Mouse (Mus musculus) left cerebral cortex, postnatal 36 days (tissue): ENCODE results near the gene Gm36864. TPM values are rescaled to one million over a fixed set of nuclear protein-coding genes. Genes with fewer than 3 reads are reported as not detected.
"Not testable (repeated sequence)": the region's sequence is repeated elsewhere in the genome, so short reads cannot be mapped to it uniquely, and the experiment has no call there.

Experiments
- DNase-seq, 2 experiments: peaks; one replicate each; pipeline ENCODE4 v3.0.0; 2021 to 2022; ENCODE audit warnings: low spot score in 2 of 2, mixed read lengths in 1 of 2
- intact Hi-C: fragments of 180-260 bp; cut with DNase I; formaldehyde crosslinking; loops from one replicate; pipeline ENCODE4 v1.15.1; 2025
- total RNA-seq, 2 experiments: library from RNA; stranded (reverse); gene quantifications; 2 replicates each; pipeline ENCODE4 v1.2.3; 2021

Gm36864 gene
- not detected for total RNA-seq

DNA sequence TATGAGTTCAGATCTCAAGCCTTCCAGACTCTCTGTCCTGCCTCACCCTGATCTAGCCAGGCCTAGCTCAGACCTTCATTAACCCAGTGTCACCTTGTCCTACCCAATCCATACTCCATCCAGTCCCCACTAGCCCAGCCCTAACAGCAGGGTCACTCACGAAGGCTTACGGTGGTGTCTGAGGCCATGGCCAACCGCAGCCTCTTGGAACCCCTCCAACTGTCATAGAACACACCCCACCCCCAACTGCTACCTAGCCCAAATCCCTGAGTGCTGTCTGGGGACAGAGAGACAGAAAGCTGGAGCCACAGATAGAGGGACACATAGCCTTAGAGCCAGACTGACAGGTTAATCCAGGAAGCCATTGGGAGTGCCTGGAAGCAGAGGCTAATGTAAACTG is at the start of gene Gm36864:
Gene Gm36864 (plus strand): TSS at position 269 of the 400 bp plus-strand sequence.
- DNase-seq, result no peak
- intact Hi-C loops, result no loop called here

DNA sequence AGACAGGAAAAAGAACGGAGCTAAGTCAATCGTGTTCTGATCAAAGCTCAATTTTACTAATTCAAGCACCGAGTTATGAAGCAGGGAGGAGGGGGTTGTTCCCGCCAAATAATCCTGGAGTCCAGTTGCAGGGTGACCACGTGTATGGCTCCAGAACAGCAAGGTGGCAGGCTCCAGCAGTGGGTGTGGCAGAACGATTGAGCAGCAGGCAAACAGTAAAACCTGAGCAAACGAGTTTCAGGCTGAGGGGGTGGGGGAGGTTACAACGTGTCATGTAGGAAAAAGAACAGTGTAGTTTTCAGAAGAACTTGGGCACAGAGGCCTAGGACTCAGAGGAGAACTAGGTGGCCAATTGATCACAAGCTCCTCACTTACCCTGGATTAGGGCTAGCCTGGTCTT is 49.5 kb upstream of the Gm36864 start:
- DNase-seq, intact Hi-C loops: not testable (repeated sequence)

DNA sequence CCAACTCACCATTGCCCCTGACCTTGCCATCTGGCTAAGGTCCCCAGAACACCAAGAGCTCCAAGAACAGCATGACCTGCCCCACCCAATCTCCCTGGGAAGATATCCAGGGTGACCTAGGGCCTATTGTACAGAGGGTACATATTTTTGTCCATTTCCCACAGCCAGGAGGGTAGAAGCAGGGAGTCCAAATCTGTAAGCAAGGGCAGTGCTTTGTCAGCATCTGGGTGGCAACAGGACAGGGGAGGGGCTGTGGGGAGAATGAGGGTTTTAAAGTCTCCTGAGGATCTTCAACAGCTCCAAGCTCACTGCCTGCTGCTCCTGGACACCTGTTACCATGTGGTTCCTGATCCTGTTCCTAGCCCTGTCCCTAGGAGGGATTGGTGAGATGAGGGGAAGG is 48.0 kb upstream of the Gm36864 start, which contains the start of gene Klk1b24:
Gene Klk1b24 (plus strand): TSS at position 301 of the 400 bp plus-strand sequence.
- DNase-seq, intact Hi-C loops: not testable (repeated sequence)

DNA sequence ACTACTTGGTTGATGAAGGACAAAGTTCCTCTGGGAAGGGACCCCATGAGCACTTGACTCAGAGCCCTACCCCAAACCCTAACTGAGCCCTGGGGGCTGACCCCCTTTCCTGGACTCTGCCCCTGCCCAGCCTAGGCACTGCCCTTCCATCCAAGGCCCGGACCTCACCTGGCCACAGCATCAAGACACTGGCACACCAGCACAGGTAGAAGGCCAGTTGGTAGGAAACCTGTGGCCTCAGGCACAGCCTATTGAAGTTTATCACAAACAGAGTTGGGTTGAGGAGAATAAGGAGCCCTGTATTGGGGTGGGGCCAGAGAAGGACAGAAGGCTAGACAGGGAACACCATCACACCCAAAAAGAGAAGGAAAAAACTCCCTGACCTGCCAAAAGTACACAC is 42.5 kb upstream of the Gm36864 start:
- intact Hi-C loops, DNase-seq: not testable (repeated sequence)

DNA sequence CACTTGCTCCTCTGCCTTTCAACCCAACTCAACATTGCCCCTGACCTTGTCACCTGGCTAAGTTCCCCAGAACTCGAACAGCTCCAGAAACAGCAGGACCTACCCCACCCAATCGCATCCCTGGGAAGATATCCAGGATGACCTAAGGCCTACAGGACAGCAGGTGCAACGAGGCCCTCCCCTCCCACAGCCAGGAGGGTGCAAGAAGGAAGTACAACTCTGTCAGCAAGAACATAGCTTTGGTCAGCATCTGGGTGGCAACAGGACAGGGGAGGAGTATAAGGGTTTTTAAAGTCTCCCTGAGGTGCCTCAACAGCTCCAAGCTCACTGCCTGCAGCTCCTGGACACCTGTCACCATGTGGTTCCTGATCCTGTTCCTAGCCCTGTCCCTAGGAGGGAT is 38.1 kb upstream of the Gm36864 start, which contains the start of gene Klk1b3:
Gene Klk1b3 (plus strand): TSS at position 301 of the 400 bp plus-strand sequence.
- DNase-seq, result no peak
- intact Hi-C loops, result no loop called here

DNA sequence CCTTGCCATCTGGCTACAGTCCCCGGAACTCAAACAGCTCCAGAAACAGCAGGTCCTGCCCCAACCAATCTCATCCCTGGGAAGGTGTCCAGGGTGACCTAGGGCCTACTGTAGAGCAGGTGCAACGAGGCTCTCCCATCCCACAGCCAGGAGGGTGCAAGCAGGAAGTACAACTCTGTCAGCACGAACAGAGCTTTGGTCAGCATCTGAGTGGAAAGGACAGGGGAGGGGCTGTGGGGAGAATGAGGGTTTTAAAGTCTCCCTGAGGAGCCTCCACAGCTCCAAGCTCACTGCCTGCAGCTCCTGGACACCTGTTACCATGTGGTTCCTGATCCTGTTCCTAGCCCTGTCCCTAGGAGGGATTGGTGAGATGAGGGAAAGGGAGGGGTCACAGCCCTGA is 28.8 kb upstream of the Gm36864 start, which contains the start of gene Klk1b4:
Gene Klk1b4 (plus strand): TSS at position 301 of the 400 bp plus-strand sequence.
- intact Hi-C loops, DNase-seq: not testable (repeated sequence)

DNA sequence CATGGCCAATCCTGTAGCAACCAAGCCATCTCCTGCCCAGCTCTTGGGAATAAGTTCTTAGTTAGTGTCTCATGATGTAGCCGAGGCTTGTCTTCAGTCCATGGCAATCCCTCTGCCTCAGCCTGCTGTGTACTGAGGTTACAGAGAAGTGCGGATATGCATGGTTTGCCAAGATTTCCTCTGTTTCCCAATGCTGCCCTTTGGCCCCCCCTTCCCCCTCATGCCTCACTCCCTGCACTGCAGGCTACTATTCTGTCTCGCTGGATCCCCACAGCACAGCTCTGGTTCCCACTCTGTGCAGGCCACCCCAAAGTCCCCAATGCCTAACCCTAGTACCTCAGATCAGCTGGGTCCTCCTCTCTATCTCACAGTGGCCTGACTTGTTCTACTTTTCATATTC is 27.7 kb upstream of the Gm36864 start:
- intact Hi-C loops, result no loop called here
- no peak for DNase-seq

DNA sequence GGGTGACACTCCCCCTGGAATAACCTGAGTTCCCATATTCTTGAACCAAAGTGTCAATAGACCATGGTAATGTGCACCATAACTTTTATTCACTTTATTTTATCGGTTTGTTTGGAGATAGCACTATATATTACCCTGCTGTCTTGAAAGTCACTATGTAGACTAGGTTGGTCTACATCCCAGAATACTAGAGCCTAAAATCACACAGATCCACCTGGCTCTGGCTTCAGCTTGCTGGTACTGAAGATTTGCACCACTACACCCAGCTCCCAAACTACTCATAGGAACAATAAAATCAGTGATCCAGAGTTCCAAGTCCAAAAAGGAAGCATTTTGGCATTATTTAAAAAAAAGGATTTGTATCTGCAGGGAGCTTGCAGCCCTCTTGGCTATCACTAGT is 20.3 kb upstream of the Gm36864 start, which contains the start of gene Klk1b5:
Gene Klk1b5 (plus strand): TSS at position 301 of the 400 bp plus-strand sequence.
- no peak for DNase-seq
- intact Hi-C loops, result no loop called here

DNA sequence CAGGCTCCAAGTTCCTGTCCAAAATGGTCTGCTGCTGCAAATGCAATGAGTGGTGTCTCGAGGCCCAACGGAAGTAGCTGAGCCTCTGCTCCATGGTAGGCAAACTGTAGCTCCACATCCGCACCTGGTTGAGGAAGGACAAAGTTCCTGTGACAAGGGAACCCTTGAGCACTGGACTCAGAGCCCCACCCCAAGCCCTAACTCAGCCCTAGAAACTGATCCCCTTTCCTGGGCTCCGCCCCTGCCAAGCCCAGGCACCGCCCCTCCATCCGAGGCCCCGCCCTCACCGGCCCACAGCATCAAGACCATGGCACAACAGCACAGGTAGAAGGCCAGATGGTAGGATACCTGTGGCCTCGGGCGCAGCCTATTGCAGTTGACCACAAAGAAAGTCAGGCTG is 14.4 kb upstream of the Gm36864 start:
- DNase-seq, intact Hi-C loops: not testable (repeated sequence)

DNA sequence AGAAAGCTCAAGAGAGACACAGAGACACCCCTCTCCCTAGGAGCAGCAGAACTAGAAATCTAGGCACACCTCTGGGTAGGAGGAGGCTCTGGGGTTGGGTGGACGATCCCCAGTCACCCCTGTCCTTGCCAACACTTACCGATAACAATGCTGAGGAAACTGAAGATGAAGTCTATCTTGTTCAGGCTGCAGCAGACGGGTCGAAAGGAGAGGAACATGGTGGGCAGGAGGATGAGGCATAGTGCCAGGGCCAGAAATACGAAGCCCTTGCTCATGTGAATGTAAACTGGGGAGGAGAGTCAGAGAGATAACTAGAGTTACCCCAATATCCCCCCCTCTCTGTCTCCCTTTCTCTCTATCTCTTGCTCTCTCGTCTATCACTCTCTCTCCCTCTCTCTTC is 13.6 kb upstream of the Gm36864 start:
- DNase-seq, intact Hi-C loops: not testable (repeated sequence)

DNA sequence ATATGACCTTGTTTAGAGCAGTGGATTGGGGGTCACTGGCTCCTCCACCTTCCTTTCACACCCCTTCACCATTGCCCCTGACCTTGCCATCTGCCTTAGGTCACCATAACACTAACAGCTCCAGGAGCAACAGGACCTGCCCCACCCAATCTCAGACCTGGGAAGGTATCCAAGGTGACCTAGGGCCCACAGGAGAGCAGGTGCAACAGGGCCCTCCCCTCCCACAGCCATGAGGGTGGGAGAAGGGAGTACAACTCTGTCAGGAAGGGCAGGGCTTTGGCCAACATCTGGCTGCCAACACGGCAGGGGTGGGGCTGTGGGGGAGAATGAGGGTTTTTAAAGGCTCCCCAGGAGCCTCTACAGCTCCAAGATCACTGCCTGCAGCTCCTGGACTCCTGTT is 10.9 kb upstream of the Gm36864 start, which contains the start of gene Klk1:
Gene Klk1 (plus strand): TSS at position 285 of the 400 bp plus-strand sequence.
- DNase-seq, result no peak
- intact Hi-C loops, result no loop called here

DNA sequence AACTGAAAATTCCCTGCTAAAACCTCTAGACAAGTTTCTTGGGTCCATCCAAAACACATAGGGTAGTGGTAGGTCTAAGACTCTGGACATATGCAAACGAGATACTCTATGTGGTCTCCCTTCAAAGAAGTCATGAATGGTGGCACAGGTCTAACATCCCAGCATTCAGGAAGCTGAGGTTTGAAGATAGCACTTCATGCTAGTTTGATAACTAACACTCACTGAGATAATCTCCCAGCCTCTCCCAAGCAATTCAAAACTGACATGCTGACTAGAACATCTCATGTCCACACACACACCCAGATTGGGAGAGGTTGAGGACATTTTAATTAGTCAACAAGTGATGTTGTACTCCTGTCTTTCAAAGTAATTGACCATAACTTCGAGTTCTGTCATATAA is 3.9 kb downstream of the Gm36864 start:
- intact Hi-C loops, result no loop called here
- DNase-seq, result no peak

DNA sequence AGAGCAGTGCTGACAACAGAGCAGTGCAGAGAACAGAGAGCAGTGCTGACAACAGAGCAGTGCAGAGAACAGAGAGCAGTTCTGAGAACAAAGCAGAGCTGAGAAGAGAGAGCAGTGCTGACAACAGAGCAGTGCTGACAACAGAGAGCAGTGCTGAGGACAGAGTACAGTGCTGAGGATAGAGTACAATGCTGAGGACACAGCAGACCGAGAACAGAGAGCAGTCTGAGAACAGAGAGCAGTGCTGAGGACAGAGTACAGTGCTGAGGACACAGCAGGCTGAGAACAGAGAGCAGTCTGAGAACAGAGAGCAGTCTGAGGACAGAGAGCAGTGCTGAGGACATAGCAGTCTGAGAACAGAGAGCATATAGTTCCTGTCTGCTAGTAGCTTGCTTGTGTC is 4.7 kb downstream of the Gm36864 start:
- intact Hi-C loops, result no loop called here
- no peak for DNase-seq

DNA sequence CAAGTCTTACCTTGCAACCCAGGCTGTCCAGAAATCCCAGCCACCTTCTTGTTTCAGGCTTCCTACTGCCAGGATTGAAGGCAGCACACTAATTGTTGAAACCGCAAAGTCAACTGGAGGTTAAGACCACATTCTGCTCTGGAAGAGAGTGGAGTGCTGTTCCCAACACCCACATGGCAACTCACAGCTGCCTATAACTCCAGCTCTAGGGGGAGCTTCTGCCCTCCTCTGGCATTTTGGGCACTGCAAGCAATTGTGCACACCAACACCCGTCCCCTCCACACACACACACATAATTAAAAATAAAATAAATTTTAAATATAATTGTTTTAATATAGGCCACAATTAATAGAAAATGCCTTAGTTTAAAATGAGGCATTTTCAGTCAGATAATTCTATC is 5.2 kb downstream of the Gm36864 start:
- intact Hi-C loops, result no loop called here
- no peak for DNase-seq

DNA sequence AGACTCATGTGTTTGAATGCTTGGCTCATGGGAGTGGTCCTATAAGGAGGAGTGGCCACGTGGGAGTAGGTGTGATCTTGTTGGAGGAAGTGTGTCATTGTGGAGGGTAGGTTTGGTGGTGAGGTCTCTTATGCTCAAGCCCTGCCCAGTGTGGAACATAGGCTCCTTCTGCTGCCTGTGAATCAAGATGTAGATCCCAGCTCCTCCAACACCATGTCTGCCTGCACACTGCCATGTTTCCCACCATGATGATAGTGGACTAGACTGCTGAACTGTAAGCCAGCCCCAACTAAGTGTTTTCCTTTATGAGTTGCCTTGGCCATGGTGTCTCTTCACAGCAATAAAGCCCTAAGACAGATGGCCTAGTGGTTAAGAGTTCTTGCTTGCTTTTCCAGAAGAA is 8.1 kb downstream of the Gm36864 start:
- DNase-seq, result no peak
- intact Hi-C loops, result no loop called here

DNA sequence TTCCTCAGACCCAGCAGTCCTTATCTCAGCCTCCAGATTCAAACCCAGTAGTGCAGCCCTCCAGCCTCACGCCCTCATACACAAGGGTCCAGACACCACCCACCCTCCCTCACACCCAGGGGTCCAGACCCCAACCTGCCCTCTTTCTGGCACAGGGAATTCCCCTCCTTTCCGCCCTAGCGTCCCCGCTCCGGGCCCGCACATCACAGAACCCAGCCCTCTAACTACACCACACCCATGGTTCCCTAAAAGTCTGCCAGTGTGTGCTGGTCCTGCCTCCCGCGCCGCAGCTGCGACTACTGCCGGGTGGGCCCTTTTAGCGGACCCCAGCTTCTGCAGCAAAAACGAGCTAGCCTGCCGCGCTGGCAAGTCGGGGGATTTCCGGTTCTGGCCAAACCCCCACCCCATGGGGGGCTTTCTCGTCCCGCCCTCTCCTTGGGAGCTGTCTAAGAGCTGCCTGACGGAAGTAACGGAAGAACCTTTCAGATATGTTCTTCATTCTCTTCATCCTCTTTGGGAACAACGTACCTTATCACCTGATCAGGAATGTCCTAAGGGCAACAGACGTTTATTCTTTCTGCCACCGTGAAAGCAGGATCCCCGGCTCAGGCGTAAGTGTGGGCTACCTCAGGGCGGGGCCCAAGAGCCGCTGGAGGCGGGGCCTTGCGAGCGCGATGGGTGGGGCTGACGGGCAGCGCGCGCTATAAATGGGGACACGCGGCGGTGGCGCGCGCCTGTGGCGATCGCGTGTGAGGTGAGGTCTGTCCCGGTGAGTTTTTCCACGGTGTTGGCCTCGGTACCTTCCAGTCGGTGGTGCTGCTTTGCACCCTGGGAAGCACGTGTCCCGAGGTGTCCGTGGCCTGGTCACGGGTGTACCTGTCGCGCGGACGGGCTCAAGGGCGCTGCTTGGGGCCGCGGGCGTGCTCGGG is 10.3 kb downstream of the Gm36864 start, which contains the start of the genes 1700028J19Rik and 2410002F23Rik:
Gene 1700028J19Rik (minus strand): TSS at position 641 of the 929 bp plus-strand sequence.
Gene 2410002F23Rik (plus strand): TSS at position 668 of the 929 bp plus-strand sequence.
- DNase-seq, result peak; percentile 90 to 92
- intact Hi-C loops, result no loop called here

DNA sequence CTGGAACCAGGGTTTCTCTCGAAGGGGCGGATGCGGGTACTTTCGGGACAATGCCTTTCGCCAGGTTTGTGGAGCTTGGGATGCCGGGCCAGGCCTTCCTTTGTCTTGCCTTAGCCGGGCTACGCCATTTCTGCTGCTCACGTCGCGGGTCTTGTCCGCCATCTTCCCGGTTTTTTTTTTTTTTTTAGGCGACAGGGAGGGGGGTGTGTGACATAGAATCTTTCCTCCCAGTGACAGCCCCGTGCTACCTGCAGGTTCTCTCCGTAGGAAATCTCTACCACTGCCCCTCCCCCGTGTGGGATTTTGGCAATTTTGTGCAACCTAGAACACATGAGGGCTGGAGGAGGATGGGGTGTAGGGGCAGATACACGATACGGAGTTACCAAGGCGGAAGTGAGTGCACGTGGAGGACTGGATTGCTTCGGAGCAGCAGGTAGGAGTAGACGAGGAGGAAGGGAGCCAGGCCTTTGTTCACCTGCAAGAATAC is 11.1 kb downstream of the Gm36864 start:
- intact Hi-C loops, result no loop called here
- peak in 1 of 2 experiments; percentile 63 for DNase-seq

DNA sequence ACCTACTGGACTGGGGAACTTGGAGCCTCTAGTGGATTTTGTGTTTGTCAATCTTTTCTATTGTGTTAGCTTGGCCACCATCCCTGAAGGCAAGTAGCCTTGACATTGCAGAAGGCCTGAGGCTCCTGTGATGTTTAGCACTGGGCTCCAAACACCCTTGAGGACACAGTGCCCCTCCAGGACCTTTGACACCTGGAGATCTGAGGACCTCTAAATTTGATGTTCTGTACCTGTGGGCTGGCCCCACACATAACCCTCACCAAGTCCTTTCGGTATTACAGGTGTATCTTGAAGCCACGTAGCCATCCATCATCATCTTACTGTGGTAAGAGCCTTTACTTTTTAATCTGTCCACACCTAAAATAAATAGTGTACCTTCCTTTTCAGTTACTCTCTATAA is 12.0 kb downstream of the Gm36864 start:
- intact Hi-C loops, result no loop called here
- no peak for DNase-seq

DNA sequence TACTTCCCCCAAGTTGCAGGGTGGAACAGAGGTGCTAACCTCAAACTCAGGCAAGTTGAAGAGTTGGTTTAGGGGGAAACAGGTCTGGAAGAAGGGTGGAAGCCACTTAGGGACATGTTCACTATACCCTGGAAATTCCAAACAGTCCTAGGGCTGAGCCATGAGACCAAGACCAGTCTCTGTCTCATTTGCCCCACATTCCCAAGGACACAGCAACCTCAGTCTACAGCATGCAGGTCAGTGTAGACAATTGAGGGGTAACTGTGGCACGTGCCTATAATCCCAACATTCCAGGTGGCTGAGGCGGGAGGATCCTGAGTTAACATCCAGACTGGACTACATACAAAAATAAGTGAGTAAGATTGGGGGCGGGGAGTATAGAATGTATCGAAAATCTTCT is 13.3 kb downstream of the Gm36864 start:
- intact Hi-C loops, result no loop called here
- no peak for DNase-seq

DNA sequence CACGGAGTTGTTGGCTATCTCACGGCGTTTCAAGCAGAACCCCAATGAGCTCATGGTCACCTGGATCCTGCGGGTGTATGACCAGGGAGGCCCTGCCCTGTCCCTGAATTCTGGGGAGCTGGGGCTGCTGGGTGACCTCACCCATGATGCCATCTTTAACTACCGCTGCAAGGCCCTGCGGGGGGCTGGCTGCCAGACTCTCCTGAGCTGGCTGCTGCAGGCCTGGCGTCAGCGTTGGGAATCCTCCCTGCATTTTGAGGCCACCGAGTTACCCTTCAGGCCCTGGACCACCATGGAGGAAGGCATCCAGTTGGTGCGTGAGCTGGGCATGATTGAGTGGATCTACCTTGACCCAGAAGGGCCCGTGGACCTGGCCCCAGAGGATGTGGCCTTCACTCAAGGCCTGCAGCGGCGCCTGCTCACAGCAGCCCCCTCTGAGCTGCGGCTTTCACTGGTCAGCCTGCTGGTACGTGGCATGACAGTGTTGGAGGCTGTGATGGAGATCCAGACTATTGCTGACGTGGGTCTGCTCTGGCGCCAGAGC is 14.8 kb downstream of the Gm36864 start:
- intact Hi-C loops, DNase-seq: not testable (repeated sequence)
